Mouse (Mus musculus): ENCODE data around the gene Pllp. TPM values are rescaled to one million over a fixed set of nuclear protein-coding genes. Genes with fewer than 3 reads are reported as not detected.

Pllp gene
- polyA plus RNA-seq, 1 experiment from 2014 or later: 164 TPM

DNA sequence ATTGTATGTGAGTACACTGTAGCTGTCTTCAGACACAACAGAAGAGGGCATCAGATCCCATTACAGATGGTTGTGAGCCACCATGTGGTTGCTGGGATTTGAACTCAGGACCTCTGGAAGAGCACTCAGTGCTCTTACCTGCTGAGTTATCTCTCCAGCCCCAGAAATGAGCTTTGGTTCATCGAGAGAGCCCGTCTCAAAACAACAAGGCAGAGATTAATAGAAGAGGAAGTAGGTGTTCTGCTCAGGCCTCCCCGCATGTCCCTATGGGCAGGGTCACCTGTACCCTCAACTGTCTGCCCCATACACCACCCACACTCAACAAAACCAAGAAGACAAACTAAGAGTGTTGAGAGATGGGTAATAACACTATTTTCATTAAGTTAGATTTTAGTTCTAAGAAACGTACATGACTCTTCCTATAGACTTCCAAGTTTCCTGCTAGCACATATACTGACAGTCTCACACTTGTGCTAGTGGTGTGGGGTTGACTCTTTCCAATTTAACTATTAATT is 4.4 kb upstream of the Pllp start:
- no peak overlapping the region for H3K9ac ChIP-seq (ENCODE audit: low read length)
- no peaks in the 10 kb centered on the region for H3K36me3 ChIP-seq (ENCODE audit: control insufficient read depth, insufficient read depth, low read length)
- H3K4me3 ChIP-seq (ENCODE audit: low read depth, low read length): no peak overlapping the region
- no peak overlapping the region for H3K27ac ChIP-seq (replicated peaks)
- no peaks in the 10 kb centered on the region for H3K4me1 ChIP-seq (replicated peaks; ENCODE audit: control insufficient read depth, insufficient read depth)
- WGBS: 75% methylated on average over 4 of the region's 4 CpGs
- no peaks in the 10 kb centered on the region for H3K9me3 ChIP-seq (ENCODE audit: control insufficient read depth, low read length)
- ATAC-seq (ENCODE audit: low FRiP score, low TSS enrichment) (no peak), DNase-seq (ENCODE audit: low spot score) (no peak)
- no peak for TF ChIP-seq EP300 (optimal IDR thresholded peaks at IDR 0.05)
- no peak for TF ChIP-seq CTCF (IDR thresholded peaks at IDR 0.05; ENCODE audit: low read depth)
- H3K27me3 ChIP-seq (ENCODE audit: control insufficient read depth, insufficient read depth, low read length): peaks cover 2% of the 10 kb centered on the region; the same call in 1 of the 2 replicates
- no peak overlapping the region for H3K4me2 ChIP-seq (replicated peaks; ENCODE audit: low read depth)

DNA sequence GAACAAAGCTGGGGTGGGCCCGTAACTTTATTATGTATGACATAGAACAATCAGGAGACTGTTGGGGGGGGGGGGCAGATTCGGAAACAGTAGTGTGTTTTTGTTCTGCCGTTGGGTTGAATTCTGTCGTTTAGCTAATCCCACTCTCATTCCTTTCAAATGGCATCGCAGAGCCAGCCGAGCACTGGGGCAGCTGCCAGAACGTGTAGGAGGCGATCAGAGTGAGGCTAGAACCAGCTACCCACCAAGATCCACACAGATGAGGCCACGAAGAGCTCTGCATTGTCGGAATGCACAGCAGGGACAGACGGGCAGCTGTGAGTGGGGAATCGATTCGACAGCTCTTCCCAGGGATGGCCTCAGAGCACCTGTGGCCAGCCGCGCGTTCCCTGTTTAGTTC is 3.3 kb upstream of the Pllp start:
- peaks cover 2% of the 10 kb centered on the region; the same call in 1 of the 2 replicates for H3K27me3 ChIP-seq (ENCODE audit: control insufficient read depth, insufficient read depth, low read length)
- no peak overlapping the region for H3K9ac ChIP-seq (ENCODE audit: low read length)
- H3K4me2 ChIP-seq (replicated peaks; ENCODE audit: low read depth): no peak overlapping the region
- H3K4me1 ChIP-seq (replicated peaks; ENCODE audit: control insufficient read depth, insufficient read depth): no peaks in the 10 kb centered on the region
- no peak overlapping the region for H3K4me3 ChIP-seq (ENCODE audit: low read depth, low read length)
- DNase-seq (ENCODE audit: low spot score) (peak; percentile 10), ATAC-seq (ENCODE audit: low FRiP score, low TSS enrichment) (no peak)
- H3K27ac ChIP-seq (replicated peaks): no peak overlapping the region
- no peak for TF ChIP-seq CTCF (IDR thresholded peaks at IDR 0.05; ENCODE audit: low read depth)
- no peak for TF ChIP-seq EP300 (optimal IDR thresholded peaks at IDR 0.05)
- no peaks in the 10 kb centered on the region; the same call in 1 of the 2 replicates for H3K36me3 ChIP-seq (ENCODE audit: control insufficient read depth, insufficient read depth, low read length)
- 66% methylated on average over 16 of the region's 16 CpGs for WGBS
- H3K9me3 ChIP-seq (ENCODE audit: control insufficient read depth, low read length): no peaks in the 10 kb centered on the region

DNA sequence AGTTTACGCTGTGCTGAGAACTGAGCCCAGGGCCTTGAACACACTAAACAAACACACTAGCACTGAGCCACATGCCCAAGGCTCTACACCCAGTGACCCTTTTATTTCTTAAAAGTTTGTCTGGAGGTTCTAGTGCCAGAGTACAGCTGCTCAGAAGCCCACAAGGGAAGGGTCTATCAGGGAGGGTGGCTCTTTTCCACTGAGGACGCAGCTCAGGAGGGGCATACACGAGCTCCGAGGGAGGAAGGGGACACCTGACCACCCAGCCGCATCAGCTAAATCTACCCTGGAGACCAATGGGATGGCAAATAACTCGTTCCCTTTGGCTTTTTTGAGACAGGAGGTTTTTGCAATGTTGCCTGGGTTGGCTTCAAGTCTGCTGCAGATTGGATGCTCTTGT is 1.9 kb upstream of the Pllp start:
- Histone ChIP-seq H3K4me3 (ENCODE audit: low read depth, low read length) (no peak overlapping the region), H3K4me2 (replicated peaks; ENCODE audit: low read depth) (no peak overlapping the region), H3K9me3 (ENCODE audit: control insufficient read depth, low read length) (no peaks in the 10 kb centered on the region), H3K4me1 (replicated peaks; ENCODE audit: control insufficient read depth, insufficient read depth) (no peaks in the 10 kb centered on the region), H3K36me3 (ENCODE audit: control insufficient read depth, insufficient read depth, low read length) (no peaks in the 10 kb centered on the region; the same call in 1 of the 2 replicates), H3K9ac (ENCODE audit: low read length) (no peak overlapping the region), H3K27me3 (ENCODE audit: control insufficient read depth, insufficient read depth, low read length) (peaks cover 2% of the 10 kb centered on the region; the same call in 1 of the 2 replicates), H3K27ac (replicated peaks) (no peak overlapping the region)
- no peak for TF ChIP-seq CTCF (IDR thresholded peaks at IDR 0.05; ENCODE audit: low read depth)
- TF ChIP-seq EP300 (optimal IDR thresholded peaks at IDR 0.05): no peak
- WGBS: 81% methylated on average over 6 of the region's 6 CpGs
- ATAC-seq (ENCODE audit: low FRiP score, low TSS enrichment): no peak
- no peak for DNase-seq (ENCODE audit: low spot score)

DNA sequence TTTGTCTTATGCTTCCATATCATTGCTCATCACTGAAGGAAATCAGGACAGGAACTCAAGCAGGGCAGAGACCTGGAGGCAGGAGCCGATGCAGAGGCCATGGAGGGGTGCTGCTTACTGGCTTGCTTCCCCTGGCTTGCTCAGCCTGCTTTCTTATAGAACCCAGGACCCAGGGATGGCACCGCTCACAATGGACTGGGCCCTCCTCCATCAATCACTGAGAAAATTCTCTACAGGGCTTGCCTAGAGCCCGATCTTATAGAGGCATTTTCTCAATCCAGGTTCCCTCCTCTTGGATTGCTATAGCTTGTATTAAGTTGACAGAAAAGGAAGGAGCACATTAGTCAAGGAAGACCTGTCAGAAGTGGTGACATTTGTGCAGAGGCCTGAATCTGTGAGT is 488 bp upstream of the Pllp start:
- Histone ChIP-seq H3K27ac (replicated peaks) (no peak overlapping the region), H3K4me2 (replicated peaks; ENCODE audit: low read depth) (peak overlapping the region; percentile 78; the same call in 1 of the 2 replicates), H3K9me3 (ENCODE audit: control insufficient read depth, low read length) (no peaks in the 10 kb centered on the region), H3K9ac (ENCODE audit: low read length) (no peak overlapping the region), H3K27me3 (ENCODE audit: control insufficient read depth, insufficient read depth, low read length) (peaks cover 2% of the 10 kb centered on the region; the same call in 1 of the 2 replicates), H3K36me3 (ENCODE audit: control insufficient read depth, insufficient read depth, low read length) (no peaks in the 10 kb centered on the region; the same call in 1 of the 2 replicates), H3K4me1 (replicated peaks; ENCODE audit: control insufficient read depth, insufficient read depth) (no peaks in the 10 kb centered on the region), H3K4me3 (ENCODE audit: low read depth, low read length) (no peak overlapping the region)
- 55% methylated on average over 3 of the region's 3 CpGs for WGBS
- DNase-seq (ENCODE audit: low spot score): no peak
- TF ChIP-seq CTCF (IDR thresholded peaks at IDR 0.05; ENCODE audit: low read depth) (no peak), EP300 (optimal IDR thresholded peaks at IDR 0.05) (no peak)
- no peak for ATAC-seq (ENCODE audit: low FRiP score, low TSS enrichment)

DNA sequence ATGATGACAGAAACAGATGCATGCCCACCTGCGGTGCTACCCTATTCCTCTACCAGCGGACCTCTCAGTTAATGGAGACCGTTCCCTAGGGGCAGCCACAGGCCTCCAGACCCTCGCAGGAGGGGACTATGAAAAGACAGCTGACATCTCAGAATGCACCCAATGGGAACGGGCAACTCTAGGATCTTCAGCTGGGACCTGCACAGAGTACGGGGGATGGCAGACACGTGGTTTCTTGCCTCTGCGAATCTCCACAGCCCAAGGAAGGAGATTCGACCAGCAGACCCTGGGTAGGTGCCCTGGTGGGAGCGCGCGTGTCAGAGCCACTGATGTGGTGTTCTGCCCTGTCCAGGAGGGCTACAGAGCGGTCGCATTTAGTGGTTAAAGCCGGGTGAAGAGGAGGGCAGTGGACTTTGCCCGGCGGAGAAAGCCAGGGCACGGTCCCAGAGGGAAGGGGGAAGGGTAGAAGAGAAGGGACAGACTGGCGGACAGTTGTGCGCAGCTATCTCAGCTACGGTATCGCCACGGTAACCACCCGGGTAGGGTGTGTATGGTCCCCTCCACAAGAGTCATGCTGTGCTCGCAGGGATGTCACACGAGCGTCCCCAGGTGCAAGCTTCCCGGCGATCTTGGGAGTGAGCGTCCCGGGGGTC is 611 bp downstream of the Pllp start:
- WGBS: 2% methylated on average over 31 of the region's 31 CpGs
- ATAC-seq (ENCODE audit: low FRiP score, low TSS enrichment) (peak; percentile 65), DNase-seq (ENCODE audit: low spot score) (peak; percentile 49)
- no peaks in the 10 kb centered on the region; the same call in 1 of the 2 replicates for H3K36me3 ChIP-seq (ENCODE audit: control insufficient read depth, insufficient read depth, low read length)
- H3K27me3 ChIP-seq (ENCODE audit: control insufficient read depth, insufficient read depth, low read length): peaks cover 2% of the 10 kb centered on the region; the same call in 1 of the 2 replicates
- TF ChIP-seq EP300 (optimal IDR thresholded peaks at IDR 0.05): no peak
- TF ChIP-seq CTCF (IDR thresholded peaks at IDR 0.05; ENCODE audit: low read depth): no peak
- H3K9ac ChIP-seq (ENCODE audit: low read length): peak overlapping the region; percentile 61
- H3K4me1 ChIP-seq (replicated peaks; ENCODE audit: control insufficient read depth, insufficient read depth): no peaks in the 10 kb centered on the region
- peak overlapping the region; percentile 78 for H3K4me2 ChIP-seq (replicated peaks; ENCODE audit: low read depth)
- H3K9me3 ChIP-seq (ENCODE audit: control insufficient read depth, low read length): no peaks in the 10 kb centered on the region
- peak overlapping the region; percentile 46 for H3K4me3 ChIP-seq (ENCODE audit: low read depth, low read length)
- H3K27ac ChIP-seq (replicated peaks): peak overlapping the region; percentile 45; the same call in 1 of the 2 replicates

DNA sequence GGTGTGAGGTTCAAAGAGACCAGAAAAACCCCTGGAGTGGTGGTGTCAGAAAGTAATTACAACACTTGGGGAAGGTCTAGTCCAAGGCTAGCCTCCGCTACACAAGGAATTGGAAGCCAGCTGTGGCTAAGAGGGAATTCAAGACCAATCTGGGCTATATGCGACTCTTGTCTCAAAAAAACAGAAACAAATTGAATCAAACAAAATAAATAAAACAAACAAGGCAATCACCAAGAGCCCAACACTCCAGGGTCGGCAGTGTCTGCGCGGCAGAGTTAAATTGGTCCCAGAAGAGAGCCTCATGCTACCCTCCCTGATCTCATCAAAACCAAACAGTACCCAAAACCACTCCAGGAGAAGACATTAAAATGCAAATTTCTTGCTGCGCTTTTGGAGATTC is 1.4 kb downstream of the Pllp start:
- Histone ChIP-seq H3K27ac (replicated peaks) (no peak overlapping the region), H3K4me2 (replicated peaks; ENCODE audit: low read depth) (peak overlapping the region; percentile 78), H3K9me3 (ENCODE audit: control insufficient read depth, low read length) (no peaks in the 10 kb centered on the region), H3K4me3 (ENCODE audit: low read depth, low read length) (peak overlapping the region; percentile 46; the same call in 1 of the 2 replicates), H3K4me1 (replicated peaks; ENCODE audit: control insufficient read depth, insufficient read depth) (no peaks in the 10 kb centered on the region), H3K36me3 (ENCODE audit: control insufficient read depth, insufficient read depth, low read length) (no peaks in the 10 kb centered on the region; the same call in 1 of the 2 replicates), H3K27me3 (ENCODE audit: control insufficient read depth, insufficient read depth, low read length) (peaks cover 2% of the 10 kb centered on the region; the same call in 1 of the 2 replicates), H3K9ac (ENCODE audit: low read length) (no peak overlapping the region)
- DNase-seq (ENCODE audit: low spot score): peak; percentile 15
- TF ChIP-seq CTCF (IDR thresholded peaks at IDR 0.05; ENCODE audit: low read depth) (no peak), EP300 (optimal IDR thresholded peaks at IDR 0.05) (no peak)
- 13% methylated on average over 6 of the region's 6 CpGs for whole genome bisulfite sequencing
- ATAC-seq (ENCODE audit: low FRiP score, low TSS enrichment): no peak
